Mouse (Mus musculus): ENCODE results near the gene Esrra. TPM values are rescaled to one million over a fixed set of nuclear protein-coding genes. Genes with fewer than 3 reads are reported as not detected.

Esrra gene
- total and polyA plus RNA-seq, 3 experiments: 135 to 180 (median 156) TPM

- Histone ChIP-seq H3K79me2 (replicated peaks; ENCODE audit: control insufficient read depth, insufficient read depth, low read length) (no peaks in the 10 kb centered on the region), H3K4me1 (ENCODE audit: control insufficient read depth, insufficient read depth, low read length) (peaks cover 10% of the 10 kb centered on the region), H3K36me3 (ENCODE audit: control insufficient read depth, insufficient read depth, low read length) (no peaks in the 10 kb centered on the region), H3K4me3 (peak overlapping the region; percentile 84), H3K27me3 (ENCODE audit: control insufficient read depth, insufficient read depth, low read length) (peaks cover 3% of the 10 kb centered on the region), H3K9ac (ENCODE audit: low read depth, low read length) (peak overlapping the region; percentile 84), H3K27ac (peak overlapping the region; percentile 88)
- DNase-seq: no peak
- intact Hi-C loops (cut with DNase I): loop anchor here (1.0 kb wide), 1 partner anchor 12 kb away; the partner anchor contains the start of gene Trmt112
- no peak for TF ChIP-seq POLR2A (IDR thresholded peaks at IDR 0.05; ENCODE audit: insufficient read depth, low read depth, low read length)
- TF ChIP-seq CTCF (IDR thresholded peaks at IDR 0.05): 0 out of 2 replicates have a peak, but pooled peaks have one; percentile 21
- no peak for TF ChIP-seq EP300 (IDR thresholded peaks at IDR 0.05; ENCODE audit: insufficient read depth, low read depth, low read length)
- WGBS: 1% methylated on average over 47 of the region's 48 CpGs
Measured at GRCm38 (mm10) chr19:6920741-6921636, 624 bp downstream of the Esrra start.

- no peak overlapping the region; the same call in 1 of the 2 replicates for H3K27ac ChIP-seq
- 38% methylated on average over 8 of the region's 8 CpGs for WGBS
- TF ChIP-seq POLR2A (IDR thresholded peaks at IDR 0.05; ENCODE audit: insufficient read depth, low read depth, low read length) (no peak), EP300 (IDR thresholded peaks at IDR 0.05; ENCODE audit: insufficient read depth, low read depth, low read length) (no peak), CTCF (IDR thresholded peaks at IDR 0.05) (no peak)
- H3K9ac ChIP-seq (ENCODE audit: low read depth, low read length): peak overlapping the region; percentile 84
- intact Hi-C loops (cut with DNase I): loop anchor here (1.0 kb wide), 1 partner anchor 11 kb away; the partner anchor contains the start of gene Trmt112
- peak overlapping the region; percentile 84 for H3K4me3 ChIP-seq
- H3K27me3 ChIP-seq (ENCODE audit: control insufficient read depth, insufficient read depth, low read length): 0 out of 2 replicates have a peak, but pooled peaks cover 2% of the 10 kb centered on the region
- H3K79me2 ChIP-seq (replicated peaks; ENCODE audit: control insufficient read depth, insufficient read depth, low read length): no peaks in the 10 kb centered on the region
- H3K4me1 ChIP-seq (ENCODE audit: control insufficient read depth, insufficient read depth, low read length): peaks cover 10% of the 10 kb centered on the region
- H3K36me3 ChIP-seq (ENCODE audit: control insufficient read depth, insufficient read depth, low read length): no peaks in the 10 kb centered on the region
- DNase-seq: peak; percentile 61 to 68
Measured at GRCm38 (mm10) chr19:6919876-6920740, 1.5 kb downstream of the Esrra start.

DNA sequence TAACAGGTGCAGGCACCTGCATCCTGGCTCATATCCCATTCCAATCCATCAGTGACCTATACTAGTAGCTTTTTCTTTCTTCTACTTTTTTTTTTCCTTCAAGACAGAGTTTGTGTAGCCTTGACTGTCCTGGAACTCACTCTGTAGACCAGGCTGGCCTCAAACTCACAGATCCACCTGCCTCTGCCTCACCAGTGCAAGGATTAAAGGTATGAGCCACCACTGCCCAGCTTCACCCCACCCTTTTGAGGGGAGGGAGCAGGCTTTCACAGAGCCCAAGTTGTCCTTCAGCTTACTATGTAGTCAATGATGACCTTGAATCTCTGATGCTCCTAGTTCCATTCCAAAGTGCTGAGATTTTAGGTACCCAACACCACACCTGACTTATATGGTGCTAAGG, 2.2 kb downstream of the Esrra start:
- Histone ChIP-seq H3K4me3 (no peak overlapping the region), H3K9ac (ENCODE audit: low read depth, low read length) (0 out of 2 replicates have a peak overlapping the region, but pooled peaks have one; percentile 25), H3K27me3 (ENCODE audit: control insufficient read depth, insufficient read depth, low read length) (no peaks in the 10 kb centered on the region), H3K36me3 (ENCODE audit: control insufficient read depth, insufficient read depth, low read length) (no peaks in the 10 kb centered on the region), H3K27ac (no peak overlapping the region), H3K4me1 (ENCODE audit: control insufficient read depth, insufficient read depth, low read length) (peaks cover 7% of the 10 kb centered on the region), H3K79me2 (replicated peaks; ENCODE audit: control insufficient read depth, insufficient read depth, low read length) (no peaks in the 10 kb centered on the region)
- DNase-seq: no peak
- TF ChIP-seq CTCF (IDR thresholded peaks at IDR 0.05) (no peak), EP300 (IDR thresholded peaks at IDR 0.05; ENCODE audit: insufficient read depth, low read depth, low read length) (no peak), POLR2A (IDR thresholded peaks at IDR 0.05; ENCODE audit: insufficient read depth, low read depth, low read length) (no peak)
- intact Hi-C loops (cut with DNase I): no loop called here

- Histone ChIP-seq H3K4me1 (ENCODE audit: control insufficient read depth, insufficient read depth, low read length) (peaks cover 7% of the 10 kb centered on the region), H3K27ac (no peak overlapping the region), H3K27me3 (ENCODE audit: control insufficient read depth, insufficient read depth, low read length) (no peaks in the 10 kb centered on the region), H3K79me2 (replicated peaks; ENCODE audit: control insufficient read depth, insufficient read depth, low read length) (no peaks in the 10 kb centered on the region), H3K9ac (ENCODE audit: low read depth, low read length) (no peak overlapping the region), H3K4me3 (no peak overlapping the region), H3K36me3 (ENCODE audit: control insufficient read depth, insufficient read depth, low read length) (no peaks in the 10 kb centered on the region)
- intact Hi-C loops (cut with DNase I): no loop called here
- TF ChIP-seq POLR2A (IDR thresholded peaks at IDR 0.05; ENCODE audit: insufficient read depth, low read depth, low read length): no peak
- no peak for TF ChIP-seq EP300 (IDR thresholded peaks at IDR 0.05; ENCODE audit: insufficient read depth, low read depth, low read length)
- TF ChIP-seq CTCF (IDR thresholded peaks at IDR 0.05): no peak
- 80% methylated on average over 4 of the region's 4 CpGs for WGBS
- DNase-seq: no peak
Measured at GRCm38 (mm10) chr19:6918321-6918720, 3.3 kb downstream of the Esrra start.

DNA sequence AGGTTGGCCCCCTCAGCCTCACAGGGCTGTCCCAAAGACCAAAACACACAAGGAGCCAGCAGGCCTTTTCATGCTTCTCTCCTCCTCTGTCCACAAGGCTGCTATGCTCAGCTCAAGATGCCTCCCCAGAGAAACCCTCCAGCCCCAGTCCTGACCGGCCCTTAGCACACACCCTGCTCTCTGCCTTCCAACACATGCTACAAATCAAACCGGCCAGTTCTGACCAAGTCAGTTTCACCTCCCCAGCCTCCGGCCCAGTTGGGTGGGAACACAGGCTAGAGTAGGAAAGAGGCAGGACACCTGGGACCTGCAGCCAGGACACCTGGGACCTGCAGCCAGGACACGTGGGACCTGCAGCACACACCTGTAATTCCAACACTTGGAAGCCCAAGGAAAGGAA, 5.1 kb downstream of the Esrra start:
- 61% methylated on average over 4 of the region's 4 CpGs for WGBS
- intact Hi-C loops (cut with DNase I): no loop called here
- TF ChIP-seq EP300 (IDR thresholded peaks at IDR 0.05; ENCODE audit: insufficient read depth, low read depth, low read length) (no peak), CTCF (IDR thresholded peaks at IDR 0.05) (no peak), POLR2A (IDR thresholded peaks at IDR 0.05; ENCODE audit: insufficient read depth, low read depth, low read length) (no peak)
- Histone ChIP-seq H3K27ac (no peak overlapping the region), H3K79me2 (replicated peaks; ENCODE audit: control insufficient read depth, insufficient read depth, low read length) (no peaks in the 10 kb centered on the region), H3K27me3 (ENCODE audit: control insufficient read depth, insufficient read depth, low read length) (no peaks in the 10 kb centered on the region), H3K36me3 (ENCODE audit: control insufficient read depth, insufficient read depth, low read length) (no peaks in the 10 kb centered on the region), H3K9ac (ENCODE audit: low read depth, low read length) (no peak overlapping the region), H3K4me3 (no peak overlapping the region), H3K4me1 (ENCODE audit: control insufficient read depth, insufficient read depth, low read length) (peaks cover 3% of the 10 kb centered on the region; the same call in 1 of the 2 replicates)
- no peak for DNase-seq
